Mouse (Mus musculus): ENCODE measurements around the gene Plekha7. TPM values are rescaled to one million over a fixed set of nuclear protein-coding genes. Genes with fewer than 3 reads are reported as not detected.

Plekha7 gene
- polyA plus RNA-seq, 1 experiment from 2014 or later: 10.4 TPM

- H3K4me1 ChIP-seq (ENCODE audit: control insufficient read depth, insufficient read depth, low read length): peaks cover 4% of the 10 kb centered on the region; the same call in 1 of the 2 replicates
- H3K27me3 ChIP-seq (ENCODE audit: control insufficient read depth, insufficient read depth, low read length): no peaks in the 10 kb centered on the region
- DNase-seq (ENCODE audit: low spot score, missing footprints): no peak
- ATAC-seq (ENCODE audit: low FRiP score): no peak
- H3K4me2 ChIP-seq: no peak overlapping the region
- no peaks in the 10 kb centered on the region for H3K9me3 ChIP-seq (ENCODE audit: control insufficient read depth, low read length)
- H3K9ac ChIP-seq (ENCODE audit: low read length): no peak overlapping the region
- WGBS: 96% methylated on average over 5 of the region's 5 CpGs
- H3K4me3 ChIP-seq (ENCODE audit: low read depth, low read length): no peak overlapping the region
- H3K27ac ChIP-seq (ENCODE audit: low read depth, low read length): no peak overlapping the region
- peaks cover 17% of the 10 kb centered on the region for H3K36me3 ChIP-seq (ENCODE audit: control insufficient read depth, insufficient read depth, low read length)
Measured at GRCm38 (mm10) chr7:116327901-116328300, 19.7 kb upstream of the Plekha7 start.

- 35% methylated on average over 10 of the region's 10 CpGs for WGBS
- no peaks in the 10 kb centered on the region for H3K9me3 ChIP-seq (ENCODE audit: control insufficient read depth, low read length)
- peak; percentile 94 for DNase-seq (ENCODE audit: low spot score, missing footprints)
- peak; percentile 77 for ATAC-seq (ENCODE audit: low FRiP score)
- no peak overlapping the region for H3K4me3 ChIP-seq (ENCODE audit: low read depth, low read length)
- H3K4me1 ChIP-seq (ENCODE audit: control insufficient read depth, insufficient read depth, low read length): no peaks in the 10 kb centered on the region
- H3K27ac ChIP-seq (ENCODE audit: low read depth, low read length): no peak overlapping the region
- H3K9ac ChIP-seq (ENCODE audit: low read length): no peak overlapping the region
- H3K27me3 ChIP-seq (ENCODE audit: control insufficient read depth, insufficient read depth, low read length): no peaks in the 10 kb centered on the region
- no peak overlapping the region for H3K4me2 ChIP-seq
- H3K36me3 ChIP-seq (ENCODE audit: control insufficient read depth, insufficient read depth, low read length): no peaks in the 10 kb centered on the region
Measured at GRCm38 (mm10) chr7:116323331-116323964, 15.3 kb upstream of the Plekha7 start.

- ATAC-seq (ENCODE audit: low FRiP score): no peak
- Histone ChIP-seq H3K27me3 (ENCODE audit: control insufficient read depth, insufficient read depth, low read length) (no peaks in the 10 kb centered on the region), H3K9me3 (ENCODE audit: control insufficient read depth, low read length) (no peaks in the 10 kb centered on the region), H3K4me3 (ENCODE audit: low read depth, low read length) (no peak overlapping the region), H3K9ac (ENCODE audit: low read length) (0 out of 2 replicates have a peak overlapping the region, but pooled peaks have one; percentile 33), H3K4me2 (peak overlapping the region; percentile 14; the same call in 1 of the 2 replicates), H3K27ac (ENCODE audit: low read depth, low read length) (no peak overlapping the region), H3K4me1 (ENCODE audit: control insufficient read depth, insufficient read depth, low read length) (peaks cover 19% of the 10 kb centered on the region), H3K36me3 (ENCODE audit: control insufficient read depth, insufficient read depth, low read length) (no peaks in the 10 kb centered on the region)
- 19% methylated on average over 9 of the region's 9 CpGs for WGBS
- no peak for DNase-seq (ENCODE audit: low spot score, missing footprints)
Measured at GRCm38 (mm10) chr7:116309456-116309855, 1.3 kb upstream of the Plekha7 start.

GRCm38 (mm10) chr7:116308632-116308991 lies 436 bp upstream of the Plekha7 start:
- Histone ChIP-seq H3K4me3 (ENCODE audit: low read depth, low read length) (peak overlapping the region; percentile 75), H3K4me2 (peak overlapping the region; percentile 79), H3K36me3 (ENCODE audit: control insufficient read depth, insufficient read depth, low read length) (no peaks in the 10 kb centered on the region), H3K27ac (ENCODE audit: low read depth, low read length) (no peak overlapping the region), H3K27me3 (ENCODE audit: control insufficient read depth, insufficient read depth, low read length) (no peaks in the 10 kb centered on the region), H3K9ac (ENCODE audit: low read length) (peak overlapping the region; percentile 53), H3K9me3 (ENCODE audit: control insufficient read depth, low read length) (no peaks in the 10 kb centered on the region), H3K4me1 (ENCODE audit: control insufficient read depth, insufficient read depth, low read length) (peaks cover 19% of the 10 kb centered on the region)
- WGBS: 1% methylated on average over 15 of the region's 16 CpGs
- DNase-seq (ENCODE audit: low spot score, missing footprints): no peak
- peak; percentile 23; the same call in 1 of the 2 replicates for ATAC-seq (ENCODE audit: low FRiP score)

- ATAC-seq (ENCODE audit: low FRiP score) (peak; percentile 86), DNase-seq (ENCODE audit: low spot score, missing footprints) (no peak)
- WGBS: under 1% methylated on average over 58 of the region's 63 CpGs
- H3K27me3 ChIP-seq (ENCODE audit: control insufficient read depth, insufficient read depth, low read length): no peaks in the 10 kb centered on the region
- H3K9me3 ChIP-seq (ENCODE audit: control insufficient read depth, low read length): no peaks in the 10 kb centered on the region
- peak overlapping the region; percentile 80 for H3K9ac ChIP-seq (ENCODE audit: low read length)
- peak overlapping the region; percentile 79 for H3K4me2 ChIP-seq
- H3K36me3 ChIP-seq (ENCODE audit: control insufficient read depth, insufficient read depth, low read length): no peaks in the 10 kb centered on the region
- peak overlapping the region; percentile 75 for H3K4me3 ChIP-seq (ENCODE audit: low read depth, low read length)
- peak overlapping the region; percentile 57 for H3K27ac ChIP-seq (ENCODE audit: low read depth, low read length)
- H3K4me1 ChIP-seq (ENCODE audit: control insufficient read depth, insufficient read depth, low read length): peaks cover 19% of the 10 kb centered on the region
Measured at GRCm38 (mm10) chr7:116307099-116307870, 891 bp downstream of the Plekha7 start.

GRCm38 (mm10) chr7:116306601-116307000 lies 1.6 kb downstream of the Plekha7 start:
- H3K4me3 ChIP-seq (ENCODE audit: low read depth, low read length): peak overlapping the region; percentile 75
- peaks cover 19% of the 10 kb centered on the region for H3K4me1 ChIP-seq (ENCODE audit: control insufficient read depth, insufficient read depth, low read length)
- H3K9me3 ChIP-seq (ENCODE audit: control insufficient read depth, low read length): no peaks in the 10 kb centered on the region
- H3K27me3 ChIP-seq (ENCODE audit: control insufficient read depth, insufficient read depth, low read length): no peaks in the 10 kb centered on the region
- peak overlapping the region; percentile 79 for H3K4me2 ChIP-seq
- H3K36me3 ChIP-seq (ENCODE audit: control insufficient read depth, insufficient read depth, low read length): no peaks in the 10 kb centered on the region
- ATAC-seq (ENCODE audit: low FRiP score): no peak
- no peak overlapping the region for H3K27ac ChIP-seq (ENCODE audit: low read depth, low read length)
- DNase-seq (ENCODE audit: low spot score, missing footprints): no peak
- peak overlapping the region; percentile 80; the same call in 1 of the 2 replicates for H3K9ac ChIP-seq (ENCODE audit: low read length)
- WGBS: 13% methylated on average over 5 of the region's 5 CpGs

GRCm38 (mm10) chr7:116301661-116302311 lies 6.4 kb downstream of the Plekha7 start:
- WGBS: 98% methylated on average over 5 of the region's 5 CpGs
- Histone ChIP-seq H3K4me2 (no peak overlapping the region), H3K4me3 (ENCODE audit: low read depth, low read length) (no peak overlapping the region), H3K9ac (ENCODE audit: low read length) (no peak overlapping the region), H3K9me3 (ENCODE audit: control insufficient read depth, low read length) (no peaks in the 10 kb centered on the region), H3K27ac (ENCODE audit: low read depth, low read length) (no peak overlapping the region), H3K36me3 (ENCODE audit: control insufficient read depth, insufficient read depth, low read length) (no peaks in the 10 kb centered on the region), H3K4me1 (ENCODE audit: control insufficient read depth, insufficient read depth, low read length) (peaks cover 14% of the 10 kb centered on the region), H3K27me3 (ENCODE audit: control insufficient read depth, insufficient read depth, low read length) (no peaks in the 10 kb centered on the region)
- ATAC-seq (ENCODE audit: low FRiP score): no peak
- no peak for DNase-seq (ENCODE audit: low spot score, missing footprints)

- DNase-seq (ENCODE audit: low spot score, missing footprints) (no peak), ATAC-seq (ENCODE audit: low FRiP score) (no peak)
- Histone ChIP-seq H3K27ac (ENCODE audit: low read depth, low read length) (no peak overlapping the region), H3K27me3 (ENCODE audit: control insufficient read depth, insufficient read depth, low read length) (no peaks in the 10 kb centered on the region), H3K4me3 (ENCODE audit: low read depth, low read length) (no peak overlapping the region), H3K36me3 (ENCODE audit: control insufficient read depth, insufficient read depth, low read length) (no peaks in the 10 kb centered on the region), H3K9me3 (ENCODE audit: control insufficient read depth, low read length) (no peaks in the 10 kb centered on the region), H3K9ac (ENCODE audit: low read length) (no peak overlapping the region), H3K4me2 (no peak overlapping the region), H3K4me1 (ENCODE audit: control insufficient read depth, insufficient read depth, low read length) (peaks cover 8% of the 10 kb centered on the region)
- WGBS: 86% methylated on average over 4 of the region's 4 CpGs
Measured at GRCm38 (mm10) chr7:116301144-116301543, 7.0 kb downstream of the Plekha7 start.

GRCm38 (mm10) chr7:116298851-116299250 lies 9.3 kb downstream of the Plekha7 start:
- peaks cover 3% of the 10 kb centered on the region; the same call in 1 of the 2 replicates for H3K4me1 ChIP-seq (ENCODE audit: control insufficient read depth, insufficient read depth, low read length)
- no peak for DNase-seq (ENCODE audit: low spot score, missing footprints)
- 94% methylated on average over 2 of the region's 2 CpGs for WGBS

More at GRCm38 (mm10) chr7:116298851-116299250, 9.3 kb downstream of the Plekha7 start:
- H3K4me2 ChIP-seq: no peak overlapping the region
- no peaks in the 10 kb centered on the region for H3K36me3 ChIP-seq (ENCODE audit: control insufficient read depth, insufficient read depth, low read length)
- no peak overlapping the region for H3K4me3 ChIP-seq (ENCODE audit: low read depth, low read length)
- H3K27me3 ChIP-seq (ENCODE audit: control insufficient read depth, insufficient read depth, low read length): no peaks in the 10 kb centered on the region
- no peak for ATAC-seq (ENCODE audit: low FRiP score)
- no peaks in the 10 kb centered on the region for H3K9me3 ChIP-seq (ENCODE audit: control insufficient read depth, low read length)
- H3K27ac ChIP-seq (ENCODE audit: low read depth, low read length): no peak overlapping the region
- H3K9ac ChIP-seq (ENCODE audit: low read length): no peak overlapping the region
